Mouse (Mus musculus) layer of hippocampus, postnatal 14 days (tissue): ENCODE results near the gene Sphkap. TPM values are rescaled to one million over a fixed set of nuclear protein-coding genes. Genes with fewer than 3 reads are reported as not detected.

Experiments used
- DNase-seq, 2 experiments: peaks; one replicate each; pipeline ENCODE4 v3.0.0; 2021 to 2022; ENCODE audit warnings: low spot score in 2 of 2, mixed read lengths in 1 of 2
- long read RNA-seq, 2 experiments: library from polyadenylated mRNA; stranded (forward); transcript quantifications; one replicate each; pipeline ENCODE4 v2.0.0; 2021
- total RNA-seq, 2 experiments: library from RNA; stranded (reverse); gene quantifications; 2 replicates each; pipeline ENCODE4 v1.2.3; 2021

The Sphkap gene
- 100 to 1,000 TPM; 183 to 190 TPM for total RNA-seq
- long read RNA-seq, experiment 1, full-length matches to known transcripts: 12 of 55 reads
- long read RNA-seq, experiment 1, partial matches to known transcripts: 15 of 55 reads
- long read RNA-seq, experiment 1, other reads (novel, unspliced or antisense): 28 of 55 reads
- long read RNA-seq, experiment 2, full-length matches to known transcripts: 21 of 96 reads
- long read RNA-seq, experiment 2, partial matches to known transcripts: 26 of 96 reads
- long read RNA-seq, experiment 2, other reads (novel, unspliced or antisense): 49 of 96 reads

DNA sequence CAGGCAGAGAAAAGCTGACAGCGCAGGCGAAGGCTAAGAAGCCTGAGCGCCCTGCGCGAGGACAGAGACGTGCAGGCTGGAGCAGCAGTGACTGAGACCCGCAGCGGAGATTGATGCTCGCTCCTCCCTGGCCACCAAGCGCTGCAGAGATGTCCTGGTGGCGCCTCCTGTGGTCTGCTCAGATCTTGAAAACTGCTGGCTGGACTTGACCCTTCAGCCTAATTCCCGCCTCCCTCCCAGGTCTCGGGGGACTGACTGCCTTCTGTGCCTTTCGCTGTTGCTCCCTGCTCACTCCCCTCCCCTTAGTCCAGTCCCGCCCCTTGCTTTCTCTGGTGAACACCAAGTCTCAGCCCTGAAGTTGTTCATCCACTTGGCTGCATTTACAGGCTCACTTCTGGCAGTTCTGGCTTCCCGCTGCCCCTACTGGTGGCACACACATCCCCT, at the start of gene Sphkap:
TSS of gene Sphkap (minus strand) at position 180 of the 444 bp plus-strand sequence.
- peak; percentile 54 to 62 for DNase-seq

DNA sequence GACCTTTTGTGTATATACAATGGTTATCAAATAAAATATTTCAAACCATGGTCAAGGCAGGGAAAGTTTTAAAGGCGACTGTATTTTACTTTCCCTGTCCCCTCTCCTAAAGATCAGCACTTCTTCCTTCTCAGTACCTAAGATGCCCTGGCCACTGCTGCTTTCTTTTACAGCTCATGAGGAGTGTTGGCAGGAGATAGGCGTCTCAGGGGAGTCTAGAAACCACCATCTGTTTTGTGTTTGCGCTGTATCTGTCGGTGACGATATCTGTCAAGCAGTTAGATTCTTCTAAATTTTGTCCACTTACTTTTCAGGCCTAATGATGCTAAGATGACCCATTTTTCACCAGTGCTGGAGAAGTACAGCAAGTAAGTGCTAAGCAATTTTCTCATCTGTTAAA, 43.3 kb upstream of the Sphkap start:
- DNase-seq: no peak

DNA sequence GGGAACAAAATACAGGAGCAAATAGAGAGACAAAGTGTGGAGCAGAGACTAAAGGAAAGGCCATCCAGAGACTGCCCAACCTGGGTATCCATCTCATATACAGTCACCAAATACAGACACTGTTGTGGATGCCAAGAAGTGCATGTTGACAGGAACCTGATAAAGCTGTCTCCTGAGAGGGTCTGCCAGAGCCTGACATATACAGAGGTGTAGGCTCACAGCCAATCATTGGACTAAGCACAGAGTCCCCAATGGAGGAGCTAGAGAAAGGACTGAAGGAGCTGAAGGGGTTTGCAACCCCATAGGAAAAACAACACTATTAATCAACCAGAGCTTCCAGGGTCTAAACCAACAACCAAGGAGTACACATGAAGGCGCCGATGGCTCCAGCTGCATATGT, 32.4 kb upstream of the Sphkap start:
- no peak for DNase-seq

DNA sequence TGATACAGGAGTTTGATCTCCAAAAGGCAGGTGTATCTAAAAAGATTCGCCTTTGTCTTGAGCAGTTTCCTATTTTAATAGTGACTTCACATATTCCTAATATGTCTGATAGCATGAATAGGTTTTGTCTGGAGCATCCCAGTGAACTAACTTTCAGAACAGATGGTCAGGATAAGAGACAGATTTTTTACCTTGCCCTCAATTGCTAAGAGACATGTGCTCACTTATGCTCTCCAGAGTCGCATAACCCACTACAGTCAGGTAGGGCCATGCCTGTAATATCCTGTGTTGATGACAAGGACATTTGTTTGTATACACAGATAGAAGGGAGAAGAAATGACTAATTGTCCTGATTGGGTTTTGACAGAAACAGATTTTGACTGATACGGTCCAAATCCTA, 25.9 kb upstream of the Sphkap start:
- no peak for DNase-seq

DNA sequence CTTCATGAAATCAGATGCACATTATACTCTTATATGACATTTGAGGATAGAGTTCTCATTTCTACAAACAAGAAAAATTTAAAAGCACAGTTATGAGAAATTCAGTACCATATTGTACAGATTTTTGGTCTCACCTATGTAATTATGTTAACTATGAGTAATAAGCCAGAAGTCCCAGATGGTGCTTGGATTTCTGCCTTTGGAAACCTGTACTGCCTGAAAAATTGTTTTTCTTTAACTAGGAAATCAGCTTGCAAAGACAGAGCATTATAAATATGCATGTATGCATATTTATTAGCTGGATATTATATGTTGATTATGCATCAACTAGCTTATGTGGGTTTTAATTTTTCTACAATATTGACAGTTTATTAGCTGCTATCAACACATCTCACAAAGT, 21.9 kb upstream of the Sphkap start:
- DNase-seq: peak in 1 of 2 experiments; percentile 46

DNA sequence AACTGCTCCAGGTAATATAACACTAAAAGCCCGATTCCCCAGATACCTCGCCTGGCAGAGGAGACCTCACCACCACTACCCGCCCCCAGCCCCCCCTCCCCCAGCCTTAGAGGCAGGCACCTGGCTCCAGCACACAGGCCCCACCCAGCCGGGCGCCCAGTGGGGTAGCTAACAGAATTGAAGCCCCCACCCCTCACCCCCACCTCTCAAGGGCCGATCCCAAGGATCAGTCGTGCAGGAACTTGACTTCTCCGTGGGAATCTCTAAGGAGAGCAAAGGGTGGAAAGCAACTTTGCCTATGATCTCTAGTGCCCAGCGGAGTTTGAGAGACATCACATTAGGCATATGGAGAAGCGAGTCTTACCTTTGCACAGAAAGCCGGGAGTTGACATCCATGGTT, 384 bp downstream of the Sphkap start:
- DNase-seq: no peak

DNA sequence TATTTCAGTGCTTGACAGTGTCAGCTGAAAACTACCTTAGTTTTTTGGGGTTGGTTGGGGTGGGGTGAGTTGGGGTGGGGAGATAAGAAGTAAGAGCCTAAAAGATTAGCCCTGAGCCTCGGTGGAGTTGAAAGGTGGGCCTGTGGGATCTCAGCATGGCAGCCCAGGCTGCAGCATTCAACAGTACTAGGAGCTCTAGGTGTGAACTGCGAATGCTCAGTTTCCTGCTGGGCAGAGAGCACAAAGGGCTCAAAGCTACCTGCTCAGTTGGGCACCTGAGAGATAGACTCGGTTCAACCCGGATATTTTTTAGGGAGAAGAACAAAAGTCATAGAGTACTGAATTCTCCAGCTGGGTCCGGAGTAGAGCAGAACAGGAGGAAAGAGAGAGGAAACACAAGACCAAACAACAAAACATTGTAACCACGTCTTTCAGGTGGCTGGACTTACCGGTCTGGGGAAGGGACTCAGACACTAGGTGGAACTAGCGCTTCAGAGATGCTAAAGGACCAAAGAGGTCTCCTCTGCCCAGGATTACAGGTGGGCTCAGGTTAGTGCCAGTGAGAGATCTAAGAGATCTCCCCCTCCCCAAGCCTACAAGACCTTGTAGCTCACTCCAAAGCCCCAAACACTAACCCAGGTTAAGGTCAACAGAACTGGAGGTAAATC, 984 bp downstream of the Sphkap start:
- peak; percentile 11 to 28 for DNase-seq

DNA sequence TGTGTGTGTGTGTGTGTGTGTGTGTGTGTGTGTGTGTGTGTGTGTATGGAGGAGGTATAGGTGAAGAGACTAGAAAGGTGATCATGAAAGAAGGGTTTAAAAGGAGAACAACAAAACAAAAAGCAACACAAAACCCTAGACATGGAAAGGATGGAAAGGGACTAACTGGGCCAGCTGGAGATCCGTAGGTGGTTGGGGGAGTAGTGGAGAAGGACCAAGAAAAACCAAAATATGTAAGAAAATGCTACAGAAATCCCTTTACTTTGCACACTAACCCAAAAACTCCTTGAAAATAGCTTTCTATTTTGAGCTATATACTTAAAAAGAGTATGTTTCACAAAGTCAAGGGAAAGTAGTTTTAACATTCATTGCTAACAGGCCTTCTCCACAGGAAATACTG, 6.9 kb downstream of the Sphkap start:
- no peak for DNase-seq

DNA sequence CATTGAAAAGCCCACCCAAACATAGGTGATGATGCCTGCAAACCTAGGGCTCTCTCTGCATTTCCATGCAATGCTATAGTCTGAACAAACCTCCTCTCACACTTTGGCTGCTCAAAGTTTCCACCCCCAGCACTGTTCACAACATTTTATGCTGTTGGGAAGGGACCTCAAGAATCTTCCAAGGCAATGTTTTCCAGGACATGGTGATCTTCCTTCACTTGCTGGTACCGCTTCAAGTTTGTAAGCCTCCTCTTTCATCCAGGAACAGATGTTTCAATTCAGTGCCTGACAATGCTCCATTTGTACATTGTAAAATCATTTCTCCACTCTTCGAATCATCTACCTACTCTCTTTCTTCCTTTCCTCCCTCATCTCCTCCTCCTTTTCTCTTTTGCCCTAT, 11.7 kb downstream of the Sphkap start:
- no peak for DNase-seq

DNA sequence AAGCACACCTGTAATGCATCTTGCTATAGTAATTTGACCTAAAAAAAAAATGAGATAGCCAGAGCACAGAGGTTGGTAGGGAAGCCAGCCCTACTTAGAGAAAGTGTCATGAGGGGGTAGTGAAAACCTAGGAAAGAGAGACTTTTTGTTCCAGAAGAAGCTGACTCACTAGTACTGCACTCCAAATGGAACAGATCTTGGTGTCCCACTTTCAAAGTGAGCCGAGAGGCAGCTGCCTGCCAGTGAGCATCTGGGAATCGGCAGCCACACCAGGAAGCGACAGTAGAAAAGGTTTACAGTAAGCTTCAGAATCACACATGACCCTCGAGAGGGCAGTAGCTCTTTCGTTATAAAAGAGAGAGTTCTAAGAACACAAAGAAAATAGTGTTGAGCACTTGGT, 12.4 kb downstream of the Sphkap start:
- no peak for DNase-seq

DNA sequence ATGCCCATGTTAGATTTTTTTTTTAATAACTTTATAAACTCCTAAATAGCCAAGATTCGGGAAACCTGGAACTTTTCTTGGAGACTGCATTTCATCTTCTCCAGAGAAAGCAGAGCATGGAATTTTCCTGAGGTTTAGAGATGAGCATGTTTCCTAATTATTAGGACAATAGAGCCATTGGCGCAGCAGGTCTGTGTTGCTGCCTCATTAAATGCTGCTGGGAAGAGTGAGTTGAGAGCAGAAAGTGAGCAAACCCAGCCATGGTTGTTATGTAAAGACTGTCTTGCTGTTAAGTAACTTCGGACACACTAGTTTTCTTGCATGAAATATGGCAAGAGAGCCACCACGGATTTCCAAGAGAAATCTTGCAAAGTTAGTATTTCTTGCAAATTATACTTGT, 18.6 kb downstream of the Sphkap start:
- no peak for DNase-seq

DNA sequence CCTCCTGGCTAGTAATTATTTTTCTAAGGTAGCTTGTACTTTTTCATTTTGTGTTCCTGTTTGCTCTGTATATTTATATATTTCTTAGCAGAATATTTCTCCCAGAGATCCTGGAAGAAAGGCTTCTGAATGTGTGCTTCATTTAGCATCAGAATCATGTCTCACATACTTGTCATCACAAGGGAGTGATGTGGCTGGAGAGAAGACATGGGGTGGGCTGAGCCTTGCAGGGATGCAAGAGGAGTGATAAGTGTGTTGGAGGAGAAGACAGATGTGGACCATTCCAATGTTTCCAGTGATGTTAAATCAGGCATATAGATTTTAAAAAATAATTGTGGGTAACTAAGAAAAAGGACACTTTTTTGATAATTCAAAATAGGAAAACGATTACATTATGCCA, 30.6 kb downstream of the Sphkap start:
- DNase-seq: no peak

DNA sequence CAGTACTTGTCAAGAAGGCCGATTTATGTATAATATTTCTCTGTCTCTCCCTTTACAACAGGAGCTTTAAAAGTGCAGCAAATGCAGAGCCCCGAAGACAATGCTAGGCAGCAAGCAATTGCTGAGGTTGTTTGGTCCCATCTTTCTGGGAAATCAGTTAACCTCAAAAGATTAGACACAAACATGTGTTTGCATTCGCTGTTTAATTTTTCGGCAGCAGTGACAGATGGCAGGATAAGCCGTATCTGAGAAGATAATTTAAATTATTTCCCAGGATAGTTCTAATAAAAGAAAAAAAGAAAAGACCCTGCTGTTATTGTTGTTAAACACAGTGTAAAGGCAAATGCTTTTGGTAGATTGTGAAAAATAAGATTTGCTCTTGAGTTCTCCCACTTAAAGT, 41.5 kb downstream of the Sphkap start:
- no peak for DNase-seq

DNA sequence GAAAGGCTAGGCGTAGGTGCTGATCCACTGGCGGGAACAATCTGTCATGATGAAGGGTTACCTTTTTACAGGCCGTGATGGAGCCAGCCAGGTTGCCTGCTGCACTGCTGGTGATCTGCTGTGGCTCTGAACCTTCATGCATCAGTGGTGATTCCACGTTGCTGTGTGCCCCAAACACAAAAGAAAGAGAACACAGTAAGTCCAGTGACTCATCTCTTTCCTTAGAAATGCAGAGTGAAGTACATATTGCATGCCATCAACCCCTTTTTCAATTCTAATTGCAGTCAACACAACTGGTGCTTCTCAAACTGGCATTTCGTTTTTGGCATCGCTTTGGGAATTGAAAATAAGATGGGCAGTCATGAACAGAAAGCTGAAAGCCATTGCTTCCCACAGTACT, 45.8 kb downstream of the Sphkap start:
- DNase-seq: no peak

DNA sequence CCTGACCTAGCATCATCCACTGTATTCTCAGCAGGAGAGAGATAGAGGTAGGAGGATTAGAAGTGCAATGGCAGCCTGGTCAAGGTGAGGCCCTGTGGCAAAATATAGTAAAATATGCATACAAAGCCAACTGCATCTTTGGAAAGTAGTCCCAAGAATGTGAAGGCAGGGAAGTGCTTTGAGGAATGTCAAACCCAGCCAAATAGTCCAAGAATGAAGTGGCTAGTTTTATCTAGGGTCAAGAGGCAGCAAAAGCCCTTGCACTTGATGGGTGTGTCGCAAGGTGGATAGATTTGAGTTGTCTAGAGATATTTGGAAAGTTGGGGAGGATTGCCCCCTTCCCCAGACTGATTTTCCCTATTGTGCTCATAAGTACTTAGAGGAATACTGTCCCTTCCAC, 61.5 kb downstream of the Sphkap start:
- no peak for DNase-seq

DNA sequence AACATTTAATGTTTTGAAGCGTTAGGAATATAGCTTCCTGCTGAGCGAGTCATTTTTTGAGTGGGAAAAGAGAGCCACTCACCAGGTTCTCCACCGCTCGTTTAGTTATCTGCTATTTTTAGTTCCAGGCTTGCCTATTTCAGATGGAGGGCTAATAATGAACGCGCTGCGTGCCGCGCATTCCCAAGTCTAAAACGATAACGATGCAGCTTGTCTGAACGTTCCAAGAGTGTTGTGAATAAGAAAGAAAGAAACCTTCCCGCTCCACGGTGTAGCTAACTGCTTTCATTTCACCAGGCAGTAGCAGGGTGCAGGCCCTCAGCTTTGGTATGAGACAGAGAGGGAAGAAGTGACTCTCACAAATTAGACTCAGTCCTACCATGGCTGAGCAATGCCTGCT, 62.4 kb downstream of the Sphkap start:
- DNase-seq: peak in 1 of 2 experiments; percentile 20

DNA sequence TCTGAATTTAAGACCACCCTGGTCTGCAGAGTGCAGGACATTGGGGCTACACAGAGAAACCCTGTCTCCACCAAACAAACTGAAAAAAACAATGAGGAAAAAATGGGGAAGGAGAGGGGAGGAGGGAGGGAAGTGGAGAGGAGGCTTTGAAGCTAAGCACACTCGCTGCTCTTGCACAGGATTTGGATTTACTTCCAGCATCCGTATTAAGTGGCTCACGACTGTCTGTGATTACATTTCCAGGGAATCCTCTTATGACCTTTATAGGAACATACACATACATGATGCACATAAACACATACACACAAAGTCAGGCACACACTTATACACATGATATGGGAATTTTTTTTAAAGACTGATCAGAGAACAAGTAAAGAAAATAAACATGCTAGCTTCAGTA, 62.9 kb downstream of the Sphkap start:
- DNase-seq: no peak

DNA sequence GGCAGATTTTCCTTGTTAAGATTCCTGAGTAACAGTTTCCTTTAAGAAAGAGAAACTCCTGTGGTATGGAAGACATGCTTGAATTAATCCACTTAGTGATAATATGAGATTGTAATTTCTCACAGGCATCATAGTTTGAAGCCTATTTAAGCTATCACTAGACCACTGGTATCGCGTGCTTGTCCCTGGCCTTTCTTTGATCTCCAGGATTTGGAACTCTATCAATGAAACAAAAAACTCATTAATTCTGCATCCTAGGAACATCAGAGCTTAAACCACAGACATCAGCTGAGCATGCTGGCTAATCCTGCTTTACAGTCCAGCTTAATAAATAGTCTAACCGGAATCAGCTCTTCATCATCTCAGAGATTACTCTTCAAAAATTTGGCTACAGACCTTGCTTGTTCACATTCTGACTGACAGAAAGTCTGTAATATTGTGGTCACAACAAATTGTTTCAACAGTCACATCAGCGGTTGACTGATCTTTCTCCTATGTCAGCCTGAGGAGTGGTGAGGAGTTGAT, 65.2 kb downstream of the Sphkap start:
- no peak for DNase-seq

DNA sequence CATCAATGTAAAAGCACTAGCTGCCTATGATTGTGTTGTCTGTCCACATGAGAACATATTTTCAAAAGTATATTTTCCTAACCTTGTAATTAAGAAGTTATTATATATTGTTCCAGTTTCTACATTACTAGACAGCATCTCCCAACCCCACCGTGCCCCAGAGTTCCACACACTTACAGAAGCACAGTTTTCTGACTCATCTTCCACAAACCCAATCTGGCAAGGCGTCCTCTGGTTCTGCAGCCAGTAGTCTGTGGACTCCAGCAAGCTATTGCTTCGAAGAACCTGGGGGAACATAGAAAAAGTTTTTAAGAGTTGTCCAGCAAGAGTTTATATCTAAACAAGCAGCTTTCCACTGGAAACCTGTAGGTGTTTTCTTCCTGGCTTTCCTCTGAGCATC, 68.6 kb downstream of the Sphkap start:
- no peak for DNase-seq

DNA sequence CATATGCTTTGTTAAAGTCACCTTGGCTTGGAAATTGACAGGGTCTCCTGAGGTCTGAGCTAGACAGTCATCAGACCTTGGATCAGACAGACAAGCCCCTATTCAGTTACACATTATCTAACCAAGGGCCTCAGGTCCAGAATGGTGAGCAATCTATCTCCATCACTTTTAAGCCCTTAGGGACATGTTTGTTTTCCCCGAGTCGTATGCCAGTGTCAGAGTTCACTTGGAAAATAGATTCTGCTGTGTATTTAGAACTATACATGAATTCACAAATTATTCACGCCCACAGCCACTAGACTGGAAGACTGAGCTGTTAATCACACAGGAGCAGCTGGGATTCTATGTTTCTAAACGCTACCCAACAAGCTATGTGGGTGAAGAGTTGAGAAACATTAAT, 91.1 kb downstream of the Sphkap start:
- DNase-seq: no peak

DNA sequence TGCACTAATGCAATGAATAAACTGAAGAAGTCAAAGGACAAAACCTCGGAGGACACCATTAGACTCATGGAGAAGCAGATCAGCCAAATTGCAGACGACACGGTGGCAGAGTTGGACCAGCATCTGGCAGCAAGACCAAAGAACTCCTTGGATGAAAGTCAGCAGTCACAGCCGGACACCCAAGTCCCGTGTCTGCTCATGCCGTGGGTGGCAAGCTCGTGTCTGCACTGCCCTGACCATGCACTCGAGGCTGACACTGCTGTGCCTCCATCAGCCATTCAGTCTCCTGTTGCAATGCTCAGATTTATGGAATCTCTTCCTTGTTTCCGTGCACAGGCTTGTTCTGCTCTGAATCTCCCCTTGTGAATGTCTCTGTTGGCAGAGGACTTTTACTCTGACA, 92.9 kb downstream of the Sphkap start:
- DNase-seq: no peak

DNA sequence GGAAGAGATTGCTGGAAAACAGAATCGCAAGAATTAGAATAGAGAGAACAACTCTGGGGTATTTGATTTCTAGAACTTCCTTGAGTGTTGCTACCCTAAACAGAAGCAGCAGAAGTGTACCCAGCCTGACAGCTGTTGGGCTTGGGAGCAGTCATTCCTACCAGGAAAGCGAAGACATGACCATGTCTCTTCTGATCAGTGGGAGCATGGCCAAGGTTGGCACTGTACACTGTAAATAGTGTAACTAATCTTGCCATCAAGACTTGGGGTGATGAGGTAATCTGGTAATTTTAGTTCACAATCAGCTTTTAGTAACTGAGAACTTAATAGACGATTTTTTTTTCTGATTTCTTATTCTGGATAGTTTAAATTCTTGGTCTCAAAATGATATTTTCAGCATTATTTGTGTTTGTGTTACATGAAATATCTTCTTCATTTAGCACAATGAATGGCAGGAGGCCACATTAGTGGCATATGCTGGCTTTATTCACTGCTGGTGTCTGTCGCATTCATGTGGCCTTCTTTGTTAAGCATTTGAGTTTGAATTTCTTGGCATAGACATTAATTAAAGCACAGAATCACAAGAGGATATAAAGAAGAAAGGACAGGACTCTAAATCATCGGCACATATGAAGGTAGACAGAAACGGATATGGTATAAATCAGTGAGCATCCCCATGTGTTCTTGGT, 96.2 kb downstream of the Sphkap start:
- DNase-seq: no peak
